Mouse (Mus musculus) limb, embryonic 10.5 days (tissue): ENCODE data around the gene Trim12c. TPM values are rescaled to one million over a fixed set of nuclear protein-coding genes. Genes with fewer than 3 reads are reported as not detected.
"Not testable (repeated sequence)": the region's sequence is repeated elsewhere in the genome, so short reads cannot be mapped to it uniquely, and the experiment has no call there.

Experiments
- DNase-seq: peaks from one replicate; pipeline ENCODE4 v3.0.0-alpha.2; 2017; ENCODE audit warnings: low spot score
- H3K27ac ChIP-seq: fragments of 300-500 bp; sonication (generic); 2 replicates; pipeline ENCODE4 v1.5.1; 2016; ENCODE audit warnings: mild to moderate bottlenecking
- H3K27me3 ChIP-seq: fragments of 300-500 bp; sonication (generic); 2 replicates; pipeline ENCODE4 v1.6.1; 2016; ENCODE audit warnings: low read depth, mild to moderate bottlenecking; ENCODE audit not compliant: poor library complexity, severe bottlenecking
- H3K36me3 ChIP-seq: fragments of 300-500 bp; sonication (generic); 2 replicates; pipeline ENCODE4 v1.6.1; 2016; ENCODE audit warnings: mild to moderate bottlenecking, moderate library complexity
- H3K4me1 ChIP-seq: fragments of 300-500 bp; sonication (generic); 2 replicates; pipeline ENCODE4 v1.6.1; 2016
- H3K4me3 ChIP-seq: fragments of 300-500 bp; sonication (generic); 2 replicates; pipeline ENCODE4 v1.5.1; 2016; ENCODE audit warnings: mild to moderate bottlenecking, moderate library complexity
- H3K9me3 ChIP-seq: fragments of 300-500 bp; sonication (generic); replicated peaks from 2 replicates; pipeline ENCODE4 v1.6.1; 2016; ENCODE audit warnings: mild to moderate bottlenecking
- WGBS: fragments of 180-500 bp; shearing (Covaris S2); methylation state at CpG from one replicate; pipeline ENCODE4 v1.1.7; 2016; 5-methylcytosine and 5-hydroxymethylcytosine counted together
- polyA plus RNA-seq: library from polyadenylated mRNA; unstranded; fragments of >200 nt; fragmentation: Nextera tagmentation; extraction: Ambion mirVana; gene quantifications from 2 replicates; pipeline ENCODE4 v1.2.1, GENCODE M21; 2016

Trim12c gene
- 0.79 and 1.1 TPM in 2 replicates for polyA plus RNA-seq

- Histone ChIP-seq H3K27ac (peak within 1 kb of the TSS; percentile 62), H3K27me3 (no peaks in the 10 kb centered on the region), H3K36me3 (no peaks in the 10 kb centered on the region), H3K9me3 (no peaks in the 10 kb centered on the region), H3K4me3 (peak within 1 kb of the TSS; percentile 46), H3K4me1 (no peaks in the 10 kb centered on the region)
- 6% methylated on average over 14 of the region's 14 CpGs for WGBS
- peak; percentile 71 for DNase-seq
Observed at GRCm38 (mm10) chr7:104352717-104353599, at the start of gene Trim12c. TSS of gene Trim12c (minus strand) at chr7:104353362.

DNA sequence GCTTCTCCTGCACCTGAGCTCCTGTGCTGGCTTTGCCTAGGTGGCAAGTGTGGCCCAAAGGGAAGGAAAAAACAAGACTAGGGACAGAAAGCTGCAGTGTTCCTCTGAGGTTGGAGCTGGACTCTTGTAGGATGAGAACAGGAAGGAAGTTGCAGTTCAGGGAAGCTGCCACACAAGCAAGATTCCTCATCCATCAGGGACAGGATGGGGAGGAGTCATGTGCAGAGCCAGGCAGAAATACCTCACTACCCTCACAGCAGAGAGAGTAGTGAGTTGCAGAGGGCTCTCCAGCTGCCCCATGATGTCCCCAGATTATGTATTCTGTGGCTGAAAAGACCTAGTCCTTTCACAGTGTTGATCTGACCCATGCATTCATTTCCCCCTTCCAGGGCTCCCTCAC is 48.0 kb upstream of the Trim12c start:
- no peaks in the 10 kb centered on the region for H3K9me3 ChIP-seq
- no peak overlapping the region for H3K27ac ChIP-seq
- no peaks in the 10 kb centered on the region for H3K4me1 ChIP-seq
- no peaks in the 10 kb centered on the region for H3K36me3 ChIP-seq
- no peak overlapping the region for H3K4me3 ChIP-seq
- DNase-seq: no peak
- no peaks in the 10 kb centered on the region for H3K27me3 ChIP-seq

GRCm38 (mm10) chr7:104400698-104401097 is 47.5 kb upstream of the Trim12c start, which contains the start of gene Trim30c:
TSS of gene Trim30c (minus strand) at chr7:104400837.
- no peaks in the 10 kb centered on the region for H3K4me1 ChIP-seq
- 75% methylated on average over 1 of the region's 1 CpGs for WGBS
- no peak for DNase-seq
- H3K4me3 ChIP-seq: no peak within 1 kb of the TSS
- H3K36me3 ChIP-seq: no peaks in the 10 kb centered on the region
- no peak within 1 kb of the TSS for H3K27ac ChIP-seq
- no peaks in the 10 kb centered on the region for H3K27me3 ChIP-seq
- no peaks in the 10 kb centered on the region for H3K9me3 ChIP-seq

DNA sequence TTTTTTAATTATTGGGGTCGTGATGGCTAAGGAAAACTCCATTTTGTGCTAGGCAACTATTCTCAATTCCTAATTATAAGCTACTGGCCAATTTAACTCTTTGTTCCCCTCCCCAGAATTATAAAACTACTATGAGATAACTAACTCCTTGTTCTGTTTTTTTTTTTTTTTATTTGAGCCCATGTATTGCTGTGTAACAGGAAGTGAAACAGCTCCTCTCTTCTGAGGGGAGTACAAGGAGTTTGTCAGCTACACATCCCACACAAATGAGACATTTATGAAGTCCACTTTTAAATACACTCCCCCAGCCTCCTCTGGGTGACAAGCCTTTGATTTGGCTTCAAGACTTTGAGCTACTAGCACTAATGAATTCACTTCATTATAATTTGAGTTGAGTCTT is 45.3 kb upstream of the Trim12c start:
- 91% methylated on average over 1 of the region's 1 CpGs for WGBS
- H3K4me1 ChIP-seq: no peaks in the 10 kb centered on the region
- H3K36me3 ChIP-seq: no peaks in the 10 kb centered on the region
- DNase-seq: no peak
- no peak overlapping the region for H3K27ac ChIP-seq
- no peaks in the 10 kb centered on the region for H3K9me3 ChIP-seq
- H3K4me3 ChIP-seq: no peak overlapping the region
- no peaks in the 10 kb centered on the region for H3K27me3 ChIP-seq

DNA sequence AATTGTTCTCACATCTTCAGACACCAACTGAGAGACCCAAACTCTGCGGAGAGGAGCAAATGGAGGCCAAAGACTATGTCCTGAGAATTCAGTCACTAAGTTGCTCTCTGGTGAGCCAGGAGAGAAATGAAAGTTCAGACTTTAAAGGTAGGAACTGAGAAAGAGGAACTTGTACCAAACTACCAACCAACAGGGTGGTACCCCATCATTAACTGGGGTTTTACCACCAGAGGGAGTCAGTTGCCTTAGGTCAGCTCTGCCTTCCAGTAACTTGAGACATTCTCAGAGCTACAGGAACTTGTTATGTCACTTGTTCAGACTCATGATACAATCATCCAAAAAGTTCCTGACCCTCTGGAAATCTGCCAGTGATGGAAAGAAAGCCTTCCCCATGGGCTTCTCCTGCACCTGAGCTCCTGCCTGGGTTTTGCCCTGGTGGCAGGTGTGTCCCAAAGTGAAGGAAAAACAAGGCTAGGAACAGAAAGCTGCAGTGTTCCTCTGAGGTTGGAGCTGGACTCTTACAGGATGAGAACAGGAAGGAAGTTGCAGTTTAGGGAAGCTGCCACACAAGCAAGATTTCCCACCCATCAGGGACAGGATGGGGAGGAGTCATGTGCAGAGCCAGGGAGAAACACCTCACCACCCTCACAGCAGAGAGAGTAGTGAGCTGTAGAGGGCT is 16.7 kb upstream of the Trim12c start, which contains the start of gene Trim30b:
Gene Trim30b (minus strand): TSS at position 149 of the 679 bp plus-strand sequence.
- no peaks in the 10 kb centered on the region for H3K4me1 ChIP-seq
- H3K27me3 ChIP-seq: no peaks in the 10 kb centered on the region
- H3K27ac ChIP-seq: no peak within 1 kb of the TSS
- 73% methylated on average over 1 of the region's 1 CpGs for WGBS
- H3K9me3 ChIP-seq: no peaks in the 10 kb centered on the region
- DNase-seq: no peak
- H3K4me3 ChIP-seq: no peak within 1 kb of the TSS
- H3K36me3 ChIP-seq: no peaks in the 10 kb centered on the region

GRCm38 (mm10) chr7:104366339-104366738 is 13.2 kb upstream of the Trim12c start:
- Histone ChIP-seq H3K27me3 (no peaks in the 10 kb centered on the region), H3K27ac (no peak overlapping the region), H3K9me3 (no peaks in the 10 kb centered on the region), H3K36me3 (no peaks in the 10 kb centered on the region), H3K4me1 (no peaks in the 10 kb centered on the region), H3K4me3 (no peak overlapping the region)
- no peak for DNase-seq

DNA sequence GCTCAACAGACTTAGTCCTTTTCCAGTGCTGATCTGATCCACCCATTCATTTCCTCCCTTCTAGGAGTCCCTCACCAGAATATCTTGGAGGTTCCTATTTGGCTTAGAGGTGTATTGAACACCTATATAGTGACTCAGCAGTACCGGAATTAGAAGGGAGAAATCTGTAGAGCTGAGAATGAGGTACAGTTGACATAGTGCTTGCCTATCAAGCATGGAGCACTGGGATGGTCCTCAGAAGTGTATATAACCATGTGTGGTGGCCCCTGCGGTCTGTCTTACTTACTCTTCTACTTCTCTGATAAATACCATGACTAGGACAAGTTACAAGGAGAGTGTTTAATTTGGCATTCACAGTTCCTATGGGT is 422 bp upstream of the Trim12c start:
- no peaks in the 10 kb centered on the region for H3K27me3 ChIP-seq
- H3K4me3 ChIP-seq: no peak overlapping the region; the same call in 1 of the 2 replicates
- no peaks in the 10 kb centered on the region for H3K36me3 ChIP-seq
- no peaks in the 10 kb centered on the region for H3K9me3 ChIP-seq
- peak overlapping the region; percentile 30; the same call in 1 of the 2 replicates for H3K27ac ChIP-seq
- DNase-seq: no peak
- WGBS: 61% methylated on average over 2 of the region's 2 CpGs
- no peaks in the 10 kb centered on the region for H3K4me1 ChIP-seq

DNA sequence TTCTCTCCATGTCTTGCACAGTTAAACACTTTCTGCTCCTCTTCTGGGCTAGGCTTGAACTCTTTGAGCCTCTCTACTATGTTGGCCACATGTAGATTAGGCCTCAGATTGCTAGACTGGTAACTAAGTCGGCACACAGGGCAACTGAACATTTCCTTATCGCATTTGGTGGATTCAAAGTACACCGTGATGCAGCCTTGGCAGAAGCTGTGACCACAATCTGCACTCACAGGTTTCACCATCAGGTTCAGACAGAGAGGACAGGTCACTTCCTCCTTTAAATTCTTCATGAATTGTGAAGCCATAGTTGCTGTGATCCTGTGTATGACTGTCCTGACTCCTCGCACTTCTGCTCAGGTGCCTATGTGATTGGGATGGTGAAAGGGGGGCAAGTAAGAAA is 5.1 kb downstream of the Trim12c start:
- not testable (repeated sequence) for H3K9me3 ChIP-seq, H3K4me1 ChIP-seq, H3K4me3 ChIP-seq, DNase-seq, H3K36me3 ChIP-seq, H3K27ac ChIP-seq, H3K27me3 ChIP-seq
- WGBS: 98% methylated on average over 4 of the region's 4 CpGs

GRCm38 (mm10) chr7:104340744-104341143 is 12.4 kb downstream of the Trim12c start:
- not testable (repeated sequence) for H3K9me3 ChIP-seq, H3K36me3 ChIP-seq, DNase-seq, H3K27me3 ChIP-seq, H3K4me3 ChIP-seq, H3K27ac ChIP-seq, H3K4me1 ChIP-seq
- WGBS: 94% methylated on average over 4 of the region's 4 CpGs

DNA sequence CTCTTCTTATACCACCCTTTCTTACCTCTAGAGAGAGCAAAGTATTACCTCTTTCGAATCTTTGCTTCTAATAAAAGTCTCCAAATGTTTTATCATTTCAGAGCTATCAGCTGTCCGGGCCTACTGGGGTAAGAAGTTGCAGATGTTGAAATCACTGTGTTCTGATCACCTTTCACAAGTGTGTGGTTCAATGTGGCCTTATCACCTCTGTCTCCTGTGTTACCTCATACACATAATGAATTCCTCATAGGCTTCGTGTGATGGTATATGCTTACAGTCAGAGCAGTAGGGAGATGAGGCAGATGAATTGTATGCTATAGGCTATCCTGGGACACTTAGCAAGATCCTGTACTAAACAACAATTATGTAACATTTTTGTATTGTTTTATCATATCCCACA is 17.6 kb downstream of the Trim12c start:
- H3K36me3 ChIP-seq: not testable (repeated sequence)

GRCm38 (mm10) chr7:104329171-104329570 is 24.0 kb downstream of the Trim12c start, which contains the start of gene Trim34b:
TSS of gene Trim34b (plus strand) at chr7:104329471.
- not testable (repeated sequence) for H3K27me3 ChIP-seq, H3K9me3 ChIP-seq, H3K36me3 ChIP-seq, H3K4me1 ChIP-seq, H3K27ac ChIP-seq, DNase-seq, H3K4me3 ChIP-seq
- 97% methylated on average over 2 of the region's 2 CpGs for WGBS

More for the DNA sequence above, 17.6 kb downstream of the Trim12c start:
- not testable (repeated sequence) for H3K27me3 ChIP-seq, DNase-seq, H3K9me3 ChIP-seq, H3K27ac ChIP-seq, H3K4me3 ChIP-seq, H3K4me1 ChIP-seq
- 86% methylated on average over 3 of the region's 3 CpGs for WGBS

DNA sequence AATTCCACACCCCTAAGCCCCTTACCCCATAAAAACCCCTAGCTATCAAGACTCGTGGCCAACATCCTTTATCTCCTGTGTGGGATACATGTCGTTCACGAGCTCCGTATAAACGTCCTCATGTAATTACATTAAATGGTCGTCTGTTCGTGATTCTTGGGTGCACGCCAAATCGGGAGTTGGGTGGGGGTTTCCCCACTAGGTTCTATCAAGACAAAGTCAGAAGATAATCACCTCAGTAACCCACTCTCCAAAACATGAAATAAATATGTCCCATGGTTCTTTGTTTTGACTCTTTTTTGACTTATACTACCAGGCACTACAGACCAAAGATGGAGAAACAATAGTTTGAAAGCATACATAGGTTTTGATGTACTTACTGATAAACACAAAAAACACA is 31.1 kb downstream of the Trim12c start:
- Histone ChIP-seq H3K27me3 (no peaks in the 10 kb centered on the region), H3K4me1 (no peaks in the 10 kb centered on the region), H3K27ac (no peak overlapping the region), H3K36me3 (no peaks in the 10 kb centered on the region), H3K9me3 (no peaks in the 10 kb centered on the region), H3K4me3 (no peak overlapping the region)
- WGBS: 91% methylated on average over 9 of the region's 9 CpGs
- DNase-seq: no peak

- not testable (repeated sequence) for DNase-seq, H3K27ac ChIP-seq
- WGBS: 34% methylated on average over 4 of the region's 4 CpGs
Observed at GRCm38 (mm10) chr7:104315369-104316080, 37.6 kb downstream of the Trim12c start, which contains the start of gene Trim12a. TSS of gene Trim12a (minus strand) at chr7:104315466.

More at GRCm38 (mm10) chr7:104315369-104316080, 37.6 kb downstream of the Trim12c start, which contains the start of gene Trim12a:
- not testable (repeated sequence) for H3K4me1 ChIP-seq, H3K27me3 ChIP-seq, H3K36me3 ChIP-seq, H3K9me3 ChIP-seq
- H3K4me3 ChIP-seq: peak within 1 kb of the TSS; percentile 38
